Mouse (Mus musculus) heart, embryonic 16.5 days (tissue): Measurements from ENCODE around the gene Pkn3. TPM values are rescaled to one million over a fixed set of nuclear protein-coding genes. Genes with fewer than 3 reads are reported as not detected.
"Not testable (repeated sequence)": the region's sequence is repeated elsewhere in the genome, so short reads cannot be mapped to it uniquely, and the experiment has no call there.

Experiments
- ATAC-seq: fragments of 200-750 bp; cut with Nextera tagmentation; replicated peaks from 2 replicates; pipeline ENCODE4 v1.8.0; 2017; ENCODE audit warnings: moderate number of reproducible peaks; ENCODE audit not compliant: insufficient read depth, low FRiP score; ENCODE audit errors: extremely low read depth
- H3K27ac ChIP-seq: fragments of 300-500 bp; sonication (generic); 2 replicates; pipeline ENCODE4 v1.5.1; 2014; ENCODE audit warnings: mild to moderate bottlenecking, low read length, control low read depth, moderate library complexity
- H3K27me3 ChIP-seq: fragments of 300-500 bp; sonication (generic); 2 replicates; pipeline ENCODE4 v1.6.1; 2014; ENCODE audit warnings: low read length, mixed read lengths; ENCODE audit not compliant: control insufficient read depth, insufficient read depth
- H3K36me3 ChIP-seq: fragments of 300-500 bp; sonication (generic); 2 replicates; pipeline ENCODE4 v1.6.1; 2014; ENCODE audit not compliant: control insufficient read depth, insufficient read depth
- H3K4me1 ChIP-seq: fragments of 300-500 bp; sonication (generic); 2 replicates; pipeline ENCODE4 v1.6.1; 2014; ENCODE audit warnings: low read length, mixed read lengths; ENCODE audit not compliant: control insufficient read depth, insufficient read depth
- H3K4me2 ChIP-seq: fragments of 300-500 bp; sonication (generic); 2 replicates; pipeline ENCODE4 v1.6.1; 2014; ENCODE audit warnings: low read depth, mild to moderate bottlenecking, control low read depth, low read length
- H3K4me3 ChIP-seq: fragments of 300-500 bp; sonication (generic); 2 replicates; pipeline ENCODE4 v1.5.1; 2014; ENCODE audit warnings: mild to moderate bottlenecking, control low read depth, low read length
- H3K9ac ChIP-seq: fragments of 300-500 bp; sonication (generic); 2 replicates; pipeline ENCODE4 v1.6.1; 2014; ENCODE audit warnings: low read length, control low read depth
- H3K9me3 ChIP-seq: fragments of 300-500 bp; sonication (generic); replicated peaks from 2 replicates; pipeline ENCODE4 v1.6.1; 2016; ENCODE audit warnings: low read length; ENCODE audit not compliant: control insufficient read depth
- WGBS: fragments of 180-500 bp; shearing (Covaris S2); extraction: QIAGEN DNeasy Blood & Tissue Kit; methylation state at CpG from one replicate; pipeline ENCODE4 v1.1.7; 2014; 5-methylcytosine and 5-hydroxymethylcytosine counted together
- polyA plus RNA-seq: library from polyadenylated mRNA; unstranded; fragments of >200 nt; fragmentation: Nextera tagmentation; extraction: Ambion mirVana; gene quantifications from 2 replicates; pipeline ENCODE4 v1.2.1, GENCODE M21; 2015

The Pkn3 gene
- polyA plus RNA-seq, 1 experiment from 2014 or later: 9.4 TPM

DNA sequence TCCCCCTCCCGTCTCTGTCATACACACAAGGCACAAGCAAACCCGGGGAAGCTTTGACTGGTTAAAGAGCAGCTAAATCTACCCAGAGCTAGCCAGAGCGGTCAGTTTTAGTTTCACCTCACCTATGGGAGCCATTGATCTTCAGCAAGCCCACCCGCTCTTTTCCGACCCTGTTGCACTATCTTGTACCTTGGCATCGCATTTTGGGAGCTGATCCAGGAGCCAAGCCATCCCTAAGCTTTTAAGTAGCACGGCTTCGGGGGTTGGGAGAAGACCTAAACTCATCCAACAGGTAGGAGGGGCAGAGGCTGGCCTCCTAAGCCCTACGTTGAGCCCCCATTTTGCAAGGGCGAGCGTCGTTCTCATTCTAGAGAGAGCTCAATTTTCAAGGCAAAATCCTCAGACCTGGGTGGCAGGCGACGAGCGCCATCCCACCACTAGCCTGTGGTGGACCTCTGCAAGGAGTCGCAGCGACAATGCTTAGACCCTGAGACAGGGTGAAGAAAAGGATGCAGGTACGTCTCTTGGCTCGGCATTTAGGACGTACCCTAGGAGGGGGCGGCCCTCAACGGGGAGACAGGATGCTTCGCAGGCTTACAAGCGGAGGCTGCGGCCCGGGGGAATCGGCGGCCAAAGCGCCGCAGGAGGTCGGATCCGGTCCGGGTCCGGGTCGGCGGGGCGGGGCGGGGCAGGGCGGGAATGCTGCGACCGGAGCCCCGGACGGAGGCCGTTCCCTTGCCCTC, 46.4 kb downstream of the Pkn3 start:
- no peak; the same call in 1 of the 2 replicates for ATAC-seq
- peak overlapping the region; percentile 95 for H3K4me2 ChIP-seq
- no peaks in the 10 kb centered on the region for H3K9me3 ChIP-seq
- peak overlapping the region; percentile 88 for H3K9ac ChIP-seq
- peak overlapping the region; percentile 86 for H3K27ac ChIP-seq
- 1% methylated on average over 40 of the region's 44 CpGs for WGBS
- H3K27me3 ChIP-seq: no peaks in the 10 kb centered on the region
- peak overlapping the region; percentile 81 for H3K4me3 ChIP-seq
- H3K4me1 ChIP-seq: peaks cover 13% of the 10 kb centered on the region
- 0 out of 2 replicates have a peak, but pooled peaks cover 3% of the 10 kb centered on the region for H3K36me3 ChIP-seq

DNA sequence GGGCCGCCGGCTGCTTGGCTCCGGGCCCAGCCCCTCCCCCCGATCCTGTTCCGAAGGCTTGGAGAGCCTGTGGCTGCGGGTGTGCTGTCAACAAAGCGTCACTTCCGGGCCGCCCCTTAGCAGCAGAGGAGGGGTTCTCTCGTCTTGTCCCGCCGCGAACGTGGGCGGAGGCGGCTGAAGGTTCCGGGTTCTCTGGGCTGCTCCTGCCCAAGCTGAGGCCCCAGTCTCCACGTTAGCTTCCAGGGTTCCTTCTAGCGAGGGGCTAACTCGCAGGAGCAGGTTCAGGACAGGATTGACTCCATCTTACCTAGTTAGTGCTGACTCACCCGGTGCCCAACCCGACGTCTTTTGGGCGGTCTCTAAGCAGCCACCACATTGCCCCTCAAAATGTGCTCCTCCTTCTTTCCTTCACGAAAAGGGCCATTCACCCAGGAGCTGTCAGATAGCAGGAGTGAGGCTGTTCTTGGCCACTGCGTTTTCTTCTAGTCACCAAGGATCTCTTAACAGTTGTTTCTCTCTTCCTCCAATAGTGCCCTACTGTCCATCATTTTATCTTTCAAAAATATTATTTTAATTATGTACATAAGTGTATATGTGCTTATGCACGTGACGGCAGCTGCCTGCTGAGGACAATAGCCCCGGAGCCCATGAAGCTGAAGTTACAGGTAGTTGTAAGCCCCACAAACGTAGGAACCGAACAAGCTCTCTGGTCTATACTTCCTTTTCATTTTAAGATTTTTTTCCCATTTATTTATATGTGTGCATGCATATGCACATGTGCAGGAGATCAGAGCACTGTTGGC, 47.2 kb downstream of the Pkn3 start, which contains the start of gene Zer1:
Gene Zer1 (minus strand): TSS at position 114 of the 803 bp plus-strand sequence.
- Histone ChIP-seq H3K36me3 (0 out of 2 replicates have a peak, but pooled peaks cover 3% of the 10 kb centered on the region), H3K4me1 (peaks cover 13% of the 10 kb centered on the region), H3K9ac (peak within 1 kb of the TSS; percentile 88), H3K27ac (peak within 1 kb of the TSS; percentile 86), H3K27me3 (no peaks in the 10 kb centered on the region), H3K4me2 (peak within 1 kb of the TSS; percentile 95), H3K9me3 (no peaks in the 10 kb centered on the region), H3K4me3 (peak within 1 kb of the TSS; percentile 81)
- peak; percentile 97 for ATAC-seq
- 9% methylated on average over 29 of the region's 31 CpGs for WGBS

DNA sequence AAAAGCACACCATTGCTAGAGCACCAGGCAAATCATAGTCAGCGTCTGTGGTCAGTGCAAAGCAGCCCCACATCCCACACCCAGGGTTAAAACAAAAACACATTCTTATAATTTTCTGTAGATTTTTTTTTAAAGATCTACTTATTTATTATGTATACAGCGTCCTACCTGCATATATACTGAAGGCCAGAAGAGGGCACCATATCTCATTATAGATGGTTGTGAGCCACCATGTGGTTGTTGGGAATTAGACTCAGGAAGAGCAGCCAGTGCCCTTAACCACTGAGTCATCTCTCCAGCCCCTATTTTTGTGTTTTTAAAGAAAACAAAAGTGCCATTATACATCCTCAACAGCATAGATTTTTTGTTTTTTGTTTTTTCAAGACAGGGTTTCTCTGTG, 51.3 kb downstream of the Pkn3 start:
- H3K27ac ChIP-seq: no peak overlapping the region
- H3K9ac ChIP-seq: no peak overlapping the region
- H3K36me3 ChIP-seq: no peaks in the 10 kb centered on the region
- H3K4me1 ChIP-seq: peaks cover 13% of the 10 kb centered on the region
- 21% methylated on average over 2 of the region's 2 CpGs for WGBS
- no peaks in the 10 kb centered on the region for H3K27me3 ChIP-seq
- no peak overlapping the region for H3K4me3 ChIP-seq
- H3K4me2 ChIP-seq: no peak overlapping the region
- H3K9me3 ChIP-seq: no peaks in the 10 kb centered on the region
- no peak for ATAC-seq

DNA sequence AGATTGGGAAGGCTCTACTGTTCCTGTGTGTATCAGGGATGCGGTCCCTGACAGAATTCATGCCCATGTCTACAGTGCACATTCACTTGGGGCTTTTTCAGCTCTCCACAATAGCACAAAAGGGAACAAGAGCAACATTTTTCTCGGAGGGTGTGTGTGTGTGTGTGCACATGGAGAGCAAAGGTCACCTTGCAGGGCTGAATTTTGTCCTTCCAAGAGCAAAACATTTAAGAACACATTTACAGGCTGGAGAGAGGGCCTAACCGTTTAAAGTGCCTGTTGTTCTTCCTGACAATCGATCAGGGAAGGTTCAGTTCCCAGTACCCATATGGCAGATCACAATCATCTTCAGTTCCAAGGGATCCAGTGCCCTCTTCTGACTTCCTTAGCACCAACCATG, 52.7 kb downstream of the Pkn3 start:
- no peak overlapping the region for H3K4me2 ChIP-seq
- no peaks in the 10 kb centered on the region for H3K36me3 ChIP-seq
- no peak for ATAC-seq
- no peak overlapping the region for H3K9ac ChIP-seq
- H3K27me3 ChIP-seq: no peaks in the 10 kb centered on the region
- H3K27ac ChIP-seq: no peak overlapping the region
- no peaks in the 10 kb centered on the region for H3K9me3 ChIP-seq
- no peak overlapping the region for H3K4me3 ChIP-seq
- 73% methylated on average over 4 of the region's 4 CpGs for WGBS
- H3K4me1 ChIP-seq: peaks cover 17% of the 10 kb centered on the region

DNA sequence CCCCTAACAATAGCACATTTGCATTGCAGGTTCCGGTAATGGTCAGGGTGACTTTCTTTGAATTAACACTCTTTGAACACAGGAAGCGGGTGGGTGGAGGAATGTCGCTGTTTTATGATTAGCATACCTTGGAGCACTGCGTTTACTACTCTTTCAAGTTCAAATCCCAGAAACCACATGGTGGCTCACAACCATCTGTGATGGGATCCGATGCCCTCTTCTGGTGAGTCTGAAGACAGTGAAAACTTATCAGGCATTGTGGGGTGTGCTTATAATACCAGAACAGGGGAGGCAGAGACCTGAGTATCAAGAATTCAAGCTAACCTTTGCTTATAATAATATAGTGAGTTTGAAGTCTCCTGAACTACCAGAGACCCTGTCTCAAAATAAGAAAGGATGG, 53.8 kb downstream of the Pkn3 start:
- not testable (repeated sequence) for H3K9ac ChIP-seq, H3K27me3 ChIP-seq, H3K9me3 ChIP-seq, ATAC-seq, H3K27ac ChIP-seq, H3K4me2 ChIP-seq, H3K36me3 ChIP-seq, H3K4me3 ChIP-seq
- 56% methylated on average over 5 of the region's 5 CpGs for WGBS
- H3K4me1 ChIP-seq: peaks cover 19% of the 10 kb centered on the region

DNA sequence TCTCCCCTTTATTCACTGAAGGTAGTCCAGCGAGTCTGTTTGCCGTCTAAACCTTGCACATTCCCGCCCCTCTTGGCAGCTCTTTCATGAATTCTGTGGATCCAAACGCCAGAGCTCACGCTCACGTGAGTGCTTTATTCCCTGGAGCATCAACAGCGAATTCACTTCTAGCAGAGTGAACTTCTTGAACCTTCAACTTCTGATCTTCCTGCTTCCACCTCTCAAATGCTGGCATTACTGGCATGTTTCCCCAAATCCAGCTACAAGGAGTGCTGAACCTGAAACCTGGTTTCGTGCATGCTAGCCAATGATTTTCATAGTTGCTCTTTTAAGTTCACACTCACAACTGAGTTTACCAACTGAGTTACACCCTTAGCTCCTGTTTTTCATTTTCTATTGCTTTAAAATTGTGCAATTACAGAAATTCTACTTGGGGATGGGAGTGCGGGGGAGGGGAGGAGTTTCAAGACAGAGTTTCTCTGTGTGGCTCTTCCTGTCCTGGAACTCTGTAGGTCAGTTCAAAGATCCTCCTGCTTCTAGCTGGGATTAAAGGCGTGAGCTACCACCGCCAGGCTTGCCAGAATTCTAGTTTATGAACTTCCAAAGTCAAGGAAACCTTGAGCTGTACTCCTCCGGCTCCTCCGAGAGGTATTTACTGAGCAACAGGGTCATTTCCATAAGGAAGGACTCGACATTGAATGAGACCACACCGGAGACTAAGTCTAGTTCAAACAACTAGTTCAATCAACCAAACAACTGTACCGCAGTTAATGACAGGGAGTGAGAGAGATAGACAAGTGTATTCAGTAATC, 55.5 kb downstream of the Pkn3 start:
- H3K4me2 ChIP-seq: peak overlapping the region; percentile 77
- ATAC-seq: peak; percentile 24; the same call in 1 of the 2 replicates
- no peaks in the 10 kb centered on the region for H3K9me3 ChIP-seq
- peak overlapping the region; percentile 97 for H3K4me3 ChIP-seq
- H3K27me3 ChIP-seq: no peaks in the 10 kb centered on the region
- peak overlapping the region; percentile 93 for H3K9ac ChIP-seq
- WGBS: 14% methylated on average over 16 of the region's 16 CpGs
- peak overlapping the region; percentile 93 for H3K27ac ChIP-seq
- H3K4me1 ChIP-seq: peaks cover 19% of the 10 kb centered on the region
- H3K36me3 ChIP-seq: peaks cover 3% of the 10 kb centered on the region; the same call in 1 of the 2 replicates

DNA sequence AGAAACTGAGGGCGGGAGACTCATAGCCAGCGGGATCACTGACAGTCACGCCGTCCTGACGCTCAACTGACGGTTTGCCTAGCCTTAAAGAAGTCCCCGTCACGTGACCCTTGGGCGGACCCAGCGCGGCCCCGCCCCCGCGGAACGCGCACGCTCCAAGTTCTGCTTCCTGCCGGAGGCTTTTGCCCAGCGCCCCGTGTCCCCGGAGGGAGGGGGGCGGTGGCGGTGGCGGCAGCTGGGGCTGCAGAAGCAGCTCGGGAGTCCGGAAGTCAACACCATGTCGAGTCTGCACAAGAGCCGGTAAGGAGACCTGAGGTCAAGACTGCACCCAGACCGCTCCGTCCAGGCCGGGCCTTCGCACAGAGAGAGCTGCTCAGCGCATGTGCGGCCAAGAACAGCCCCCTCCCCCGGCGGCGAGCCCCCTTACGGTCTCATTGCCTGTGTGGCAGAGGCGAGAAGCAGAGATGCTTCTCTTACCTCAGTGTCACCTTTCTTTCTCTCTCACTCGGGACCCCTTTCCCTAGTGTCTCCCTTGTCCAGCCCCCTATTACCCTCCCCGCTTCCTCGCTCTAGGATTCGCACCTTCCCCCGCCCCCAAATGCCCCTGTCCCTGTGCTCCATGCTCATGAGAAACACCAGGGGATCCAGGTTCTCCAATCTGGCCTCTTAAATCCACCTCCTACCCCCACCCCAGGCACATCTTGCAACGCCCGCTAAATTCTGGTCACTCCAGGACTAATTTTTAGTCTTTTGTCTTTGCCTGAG, 56.3 kb downstream of the Pkn3 start, which contains the start of gene Tbc1d13:
Gene Tbc1d13 (plus strand): TSS at position 134 of the 765 bp plus-strand sequence.
- under 1% methylated on average over 44 of the region's 46 CpGs for WGBS
- peak; percentile 96 for ATAC-seq

DNA sequence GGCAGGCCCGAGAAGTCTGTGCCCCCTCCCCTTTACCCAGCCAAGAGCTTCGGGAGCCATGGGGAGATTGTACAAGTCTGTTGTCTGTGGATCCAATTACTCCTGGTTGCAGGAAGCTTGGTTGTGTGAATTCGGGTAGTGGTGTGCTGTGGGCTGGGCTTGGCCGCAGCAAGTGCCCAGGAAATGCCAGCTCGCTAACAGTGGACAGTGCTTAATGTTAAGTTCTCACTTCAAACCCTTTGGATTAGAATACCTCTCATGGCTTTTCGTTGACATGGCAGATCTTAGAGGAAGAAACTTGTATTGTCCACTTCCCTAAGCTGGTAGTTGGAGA, 56.9 kb downstream of the Pkn3 start:
- Histone ChIP-seq H3K4me3 (peak overlapping the region; percentile 97), H3K4me2 (peak overlapping the region; percentile 77)

More for the DNA sequence above, 56.3 kb downstream of the Pkn3 start, which contains the start of gene Tbc1d13:
- Histone ChIP-seq H3K27ac (peak within 1 kb of the TSS; percentile 93), H3K4me3 (peak within 1 kb of the TSS; percentile 97), H3K9ac (peak within 1 kb of the TSS; percentile 93), H3K27me3 (no peaks in the 10 kb centered on the region), H3K36me3 (peaks cover 3% of the 10 kb centered on the region; the same call in 1 of the 2 replicates), H3K4me2 (peak within 1 kb of the TSS; percentile 77), H3K4me1 (peaks cover 19% of the 10 kb centered on the region), H3K9me3 (no peaks in the 10 kb centered on the region)

More for the DNA sequence above, 56.9 kb downstream of the Pkn3 start:
- Histone ChIP-seq H3K27ac (peak overlapping the region; percentile 93), H3K4me1 (peaks cover 19% of the 10 kb centered on the region), H3K9ac (peak overlapping the region; percentile 93), H3K36me3 (peaks cover 3% of the 10 kb centered on the region; the same call in 1 of the 2 replicates), H3K27me3 (no peaks in the 10 kb centered on the region), H3K9me3 (no peaks in the 10 kb centered on the region)
- ATAC-seq: no peak
- whole genome bisulfite sequencing: 17% methylated on average over 6 of the region's 6 CpGs
